Mouse (Mus musculus) testis, adult 2 months (tissue): ENCODE results near the gene Cfap73.

Source experiments
- CTCF ChIP-seq: fragments of 200-500 bp; IDR thresholded peaks from 2 replicates; pipeline ENCODE4 v1.5.1; 2012; ENCODE audit warnings: low read depth, mild to moderate bottlenecking, inconsistent platforms, low read length, moderate library complexity; ENCODE audit not compliant: control insufficient read depth, insufficient read depth, insufficient replicate concordance
- POLR2A ChIP-seq: fragments of 200-500 bp; IDR thresholded peaks from 2 replicates; pipeline ENCODE4 v1.6.1; 2012; ENCODE audit warnings: low read depth, mild to moderate bottlenecking, inconsistent platforms, low read length, moderate library complexity; ENCODE audit not compliant: control insufficient read depth

- TF ChIP-seq POLR2A (no peak; the same call in 1 of the 2 replicates), CTCF (no peak)
Observed at GRCm38 (mm10) chr5:120677516-120677915, 43.5 kb upstream of the Cfap73 start.
